30 mouse cellular contexts compared by ENCODE assay signal in the genomic region with DNA sequence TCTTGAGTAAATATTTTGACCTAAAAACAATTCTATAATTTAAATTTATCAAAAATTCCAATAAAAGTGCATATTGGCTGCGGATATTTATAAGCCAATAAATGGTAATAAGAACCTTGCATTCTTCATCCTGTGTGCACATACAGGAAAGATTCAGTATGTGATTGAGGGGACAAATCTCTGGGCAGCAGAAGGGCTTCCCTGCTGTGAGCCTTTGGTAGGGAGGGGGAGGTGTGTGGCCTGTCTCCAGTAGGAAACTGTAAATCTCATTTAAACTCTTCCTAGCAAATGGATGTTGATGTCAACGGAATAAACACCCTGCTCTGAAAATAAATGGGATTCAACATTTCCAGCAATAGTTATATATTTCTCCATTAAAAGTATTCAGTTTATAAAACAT. TPM values are rescaled to one million over a fixed set of nuclear protein-coding genes. Genes with fewer than 3 reads are reported as not detected.
DNase-seq lines count a peak whose midpoint lies in the region; ATAC-seq and TF ChIP-seq lines count a peak whose summit lies in the region.
"Had no signal": no experiment of that assay in that cellular context is flagged by ENCODE, and none has a peak within 500 bp of the region (broad histone marks: within the 10 kb centered on the region; RNA-seq: fewer than 3 reads in every experiment).

No protein-coding gene starts in this region.

- H3K27me3 ChIP-seq in midbrain, embryonic 14.5 days (ENCODE audit: control insufficient read depth, insufficient read depth, low read length), result no peaks in the 10 kb centered on the region
- H3K27me3 ChIP-seq in midbrain, embryonic 13.5 days, result no peaks in the 10 kb centered on the region
- H3K27me3 ChIP-seq in forebrain, embryonic 12.5 days, result no peaks in the 10 kb centered on the region
- H3K27me3 ChIP-seq in forebrain, embryonic 16.5 days (replicated peaks; ENCODE audit: control insufficient read depth, insufficient read depth, low read length), result no peaks in the 10 kb centered on the region
- H3K27me3 ChIP-seq: hindbrain, embryonic 13.5 days; liver, embryonic 13.5 days; neural tube, embryonic 12.5 days had no signal

- H3K4me3 ChIP-seq in midbrain, embryonic 14.5 days (replicated peaks; ENCODE audit: low read depth, low read length), result no peak overlapping the region
- no peak overlapping the region for H3K4me3 ChIP-seq in midbrain, embryonic 13.5 days (replicated peaks)
- H3K4me3 ChIP-seq in forebrain, embryonic 12.5 days (replicated peaks), result no peak overlapping the region
- H3K4me3 ChIP-seq in forebrain, embryonic 16.5 days (replicated peaks; ENCODE audit: low read length), result no peak overlapping the region
- H3K4me3 ChIP-seq in gastrocnemius, adult 2 months, result no peak overlapping the region
- H3K4me3 ChIP-seq: erythroblast, embryonic 14.5 days; hindbrain, embryonic 13.5 days; left cerebral cortex, adult 2 months; liver, embryonic 13.5 days; myocyte; neural tube, embryonic 12.5 days had no signal

- peak; percentile 40 for DNase-seq in midbrain, embryonic 14.5 days
- DNase-seq in cerebellum, adult 18-20 months, result peak; percentile 51 to 63
- DNase-seq in cerebellum, postnatal 10 days, result peak; percentile 80 to 82
- DNase-seq in gastrocnemius, adult 2 months, result no peak
- DNase-seq: adrenal gland, postnatal 25 days; B cell, adult 2 months; gastrocnemius, postnatal 25 days; heart, adult 18-20 months; heart, postnatal 36 days; kidney, adult 9 months; kidney, postnatal 14 days; liver, embryonic 13.5 days; lung, adult 18-20 months; lung, postnatal 10 days; right cerebral cortex, adult 18-20 months; spleen, adult 18-20 months; thymus, postnatal 14 days had no signal

- no peak overlapping the region for H3K27ac ChIP-seq in midbrain, embryonic 14.5 days (replicated peaks; ENCODE audit: low read depth, low read length)
- H3K27ac ChIP-seq in midbrain, embryonic 13.5 days, result no peak overlapping the region
- H3K27ac ChIP-seq in forebrain, embryonic 12.5 days, result no peak overlapping the region
- H3K27ac ChIP-seq in forebrain, embryonic 16.5 days (ENCODE audit: low read length), result no peak overlapping the region
- no peak overlapping the region for H3K27ac ChIP-seq in gastrocnemius, adult 2 months
- H3K27ac ChIP-seq: hindbrain, embryonic 13.5 days; left cerebral cortex, adult 2 months; liver, embryonic 13.5 days; macrophage; neural tube, embryonic 12.5 days had no signal

- no peaks in the 10 kb centered on the region for H3K9me3 ChIP-seq in midbrain, embryonic 14.5 days (ENCODE audit: control insufficient read depth, low read length)
- H3K9me3 ChIP-seq in midbrain, embryonic 13.5 days, result no peaks in the 10 kb centered on the region
- no peaks in the 10 kb centered on the region for H3K9me3 ChIP-seq in forebrain, embryonic 12.5 days
- H3K9me3 ChIP-seq in forebrain, embryonic 16.5 days (ENCODE audit: control insufficient read depth, low read length), result no peaks in the 10 kb centered on the region
- H3K9me3 ChIP-seq: hindbrain, embryonic 13.5 days; liver, embryonic 13.5 days; neural tube, embryonic 12.5 days had no signal

- no peak overlapping the region for H3K9ac ChIP-seq in midbrain, embryonic 14.5 days (replicated peaks; ENCODE audit: low read length)
- H3K9ac ChIP-seq in midbrain, embryonic 13.5 days (replicated peaks), result no peak overlapping the region
- no peak overlapping the region for H3K9ac ChIP-seq in forebrain, embryonic 12.5 days
- H3K9ac ChIP-seq in forebrain, embryonic 16.5 days (replicated peaks; ENCODE audit: low read depth, low read length), result no peak overlapping the region
- H3K9ac ChIP-seq: hindbrain, embryonic 13.5 days; liver, embryonic 13.5 days; neural tube, embryonic 12.5 days had no signal

- no peaks in the 10 kb centered on the region for H3K4me1 ChIP-seq in midbrain, embryonic 14.5 days (ENCODE audit: control insufficient read depth, insufficient read depth, low read length)
- 0 out of 2 replicates have a peak, but pooled peaks cover 2% of the 10 kb centered on the region for H3K4me1 ChIP-seq in midbrain, embryonic 13.5 days (replicated peaks)
- H3K4me1 ChIP-seq in forebrain, embryonic 12.5 days, result 0 out of 2 replicates have a peak, but pooled peaks cover 2% of the 10 kb centered on the region
- no peaks in the 10 kb centered on the region for H3K4me1 ChIP-seq in forebrain, embryonic 16.5 days (replicated peaks; ENCODE audit: control insufficient read depth, insufficient read depth, low read length)
- H3K4me1 ChIP-seq: liver, embryonic 13.5 days; neural tube, embryonic 12.5 days had no signal

- intact Hi-C loops in gastrocnemius, adult 2 months (cut with DNase I), result no loop called here

- no peak overlapping the region for H3K4me2 ChIP-seq in midbrain, embryonic 14.5 days (ENCODE audit: low read length)
- no peak overlapping the region for H3K4me2 ChIP-seq in midbrain, embryonic 13.5 days (replicated peaks)
- H3K4me2 ChIP-seq in forebrain, embryonic 12.5 days, result no peak overlapping the region
- H3K4me2 ChIP-seq in forebrain, embryonic 16.5 days (ENCODE audit: low read length), result no peak overlapping the region
- H3K4me2 ChIP-seq: heart, embryonic 11.5 days; hindbrain, embryonic 13.5 days; liver, embryonic 13.5 days; neural tube, embryonic 12.5 days had no signal

- ATAC-seq in midbrain, embryonic 14.5 days (ENCODE audit: low FRiP score, low TSS enrichment), result no peak
- no peak for ATAC-seq in midbrain, embryonic 13.5 days
- no peak for ATAC-seq in forebrain, embryonic 12.5 days (ENCODE audit: low FRiP score)
- ATAC-seq in forebrain, embryonic 16.5 days, result no peak
- ATAC-seq: intestine, embryonic 16.5 days; midbrain, embryonic 16.5 days had no signal

- 48% methylated on average over 2 of the region's 2 CpGs for WGBS in midbrain, embryonic 14.5 days
- WGBS in midbrain, embryonic 13.5 days, result 55% methylated on average over 2 of the region's 2 CpGs
- 48% methylated on average over 2 of the region's 2 CpGs for WGBS in forebrain, embryonic 12.5 days
- 64% methylated on average over 2 of the region's 2 CpGs for WGBS in forebrain, embryonic 16.5 days

- TF ChIP-seq CTCF in gastrocnemius, adult 2 months (IDR thresholded peaks at IDR 0.05), result no peak

- H3K36me3 ChIP-seq in midbrain, embryonic 14.5 days (ENCODE audit: control insufficient read depth, insufficient read depth, low read length), result no peaks in the 10 kb centered on the region
- H3K36me3 ChIP-seq in midbrain, embryonic 13.5 days, result no peaks in the 10 kb centered on the region
- no peaks in the 10 kb centered on the region for H3K36me3 ChIP-seq in forebrain, embryonic 12.5 days (replicated peaks)
- H3K36me3 ChIP-seq in forebrain, embryonic 16.5 days (ENCODE audit: control insufficient read depth, insufficient read depth), result no peaks in the 10 kb centered on the region
- H3K36me3 ChIP-seq: hindbrain, embryonic 13.5 days; liver, embryonic 13.5 days; neural tube, embryonic 12.5 days had no signal

RNA-seq across cellular contexts. Expression of gene Col19a1, which starts 23.2 kb away (rescaled TPM):
- 1.00 and 1.2 TPM in 2 replicates for polyA plus RNA-seq in midbrain, embryonic 14.5 days (2014; fragmentation: Nextera tagmentation; extraction: Ambion mirVana)
- polyA plus RNA-seq in midbrain, embryonic 13.5 days (2015; fragmentation: Nextera tagmentation; extraction: Ambion mirVana), result 0.73 and 0.86 TPM in 2 replicates
- 0.59 and 0.80 TPM in 2 replicates for polyA plus RNA-seq in forebrain, embryonic 12.5 days (2016; fragmentation: Nextera tagmentation; extraction: Ambion mirVana)
- 3.2 and 3.3 TPM in 2 replicates for polyA plus RNA-seq in forebrain, embryonic 16.5 days (2015; fragmentation: Nextera tagmentation; extraction: Ambion mirVana)
- total RNA-seq in gastrocnemius, adult 2 months (2021), result 1 to 10 TPM in 1 of 2 experiments, under 1 TPM in 1; 0.50 to 2.0 TPM
- total RNA-seq: adrenal gland, postnatal 25 days; megakaryocyte-erythroid progenitor cell, adult 5-6 weeks had no signal
- polyA plus RNA-seq: erythroblast, embryonic 14.5 days had no signal
